Mouse (Mus musculus): ENCODE data around the gene Angel1. TPM values are rescaled to one million over a fixed set of nuclear protein-coding genes. Genes with fewer than 3 reads are reported as not detected.

The Angel1 gene
- total RNA-seq, 2 experiments from 2014 or later, result 3.9 to 4.8 TPM

GRCm38 (mm10) chr12:86685275-86685674, 41.0 kb downstream of the Angel1 start:
- no peak overlapping the region for H3K4me3 ChIP-seq
- DNase-seq, result no peak
- TF ChIP-seq CTCF (IDR thresholded peaks at IDR 0.05), result no peak
- no peak overlapping the region for H3K27ac ChIP-seq
- intact Hi-C loops (cut with DNase I), result no loop called here

- DNase-seq, result no peak
- no peak overlapping the region for H3K4me3 ChIP-seq
- no peak overlapping the region for H3K27ac ChIP-seq
- intact Hi-C loops (cut with DNase I), result no loop called here
- no peak for TF ChIP-seq CTCF (IDR thresholded peaks at IDR 0.05)
Measured at GRCm38 (mm10) chr12:86683698-86684097, 42.6 kb downstream of the Angel1 start.

- intact Hi-C loops (cut with DNase I), result no loop called here
- TF ChIP-seq CTCF (IDR thresholded peaks at IDR 0.05), result no peak
- no peak overlapping the region for H3K27ac ChIP-seq
- no peak for DNase-seq
- no peak overlapping the region for H3K4me3 ChIP-seq
Measured at GRCm38 (mm10) chr12:86682178-86682577, 44.1 kb downstream of the Angel1 start.

GRCm38 (mm10) chr12:86681626-86682025, 44.6 kb downstream of the Angel1 start:
- intact Hi-C loops (cut with DNase I), result no loop called here
- DNase-seq, result no peak
- TF ChIP-seq CTCF (IDR thresholded peaks at IDR 0.05), result no peak
- H3K27ac ChIP-seq, result 0 out of 2 replicates have a peak overlapping the region, but pooled peaks have one; percentile 24
- peak overlapping the region; percentile 11; the same call in 1 of the 2 replicates for H3K4me3 ChIP-seq

GRCm38 (mm10) chr12:86680591-86681193, 45.6 kb downstream of the Angel1 start:
- Histone ChIP-seq H3K4me3 (peak overlapping the region; percentile 98), H3K27ac (peak overlapping the region; percentile 86)
- intact Hi-C loops (cut with DNase I), result no loop called here
- DNase-seq, result no peak
- TF ChIP-seq CTCF (IDR thresholded peaks at IDR 0.05), result no peak

- intact Hi-C loops (cut with DNase I), result no loop called here
Measured at GRCm38 (mm10) chr12:86679991-86680491, 46.2 kb downstream of the Angel1 start.

DNA sequence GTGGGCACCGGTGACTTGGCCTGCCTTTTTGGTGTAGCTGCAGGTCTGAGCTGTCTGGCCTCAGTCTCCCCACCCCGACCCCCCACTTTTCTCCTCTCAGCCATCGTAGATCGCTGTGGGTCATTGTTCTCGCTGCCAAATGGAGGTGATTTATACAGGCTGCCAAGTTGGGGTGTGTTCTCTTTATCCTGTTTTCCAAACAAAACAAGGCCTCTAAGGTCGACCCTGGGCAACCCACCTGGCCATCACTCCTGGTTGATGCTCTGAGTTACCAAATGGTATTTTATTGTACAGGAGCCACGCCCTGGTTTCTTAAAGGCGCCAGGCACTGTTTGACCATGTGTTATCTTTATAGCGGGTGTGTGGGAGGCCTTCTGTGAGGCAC, 46.7 kb downstream of the Angel1 start:
- Histone ChIP-seq H3K4me3 (peak overlapping the region; percentile 98), H3K27ac (peak overlapping the region; percentile 86)
- no peak for TF ChIP-seq CTCF (IDR thresholded peaks at IDR 0.05)
- intact Hi-C loops (cut with DNase I), result no loop called here
- DNase-seq, result no peak

More at GRCm38 (mm10) chr12:86679991-86680491, 46.2 kb downstream of the Angel1 start:
- Histone ChIP-seq H3K4me3 (peak overlapping the region; percentile 98), H3K27ac (peak overlapping the region; percentile 86)
- TF ChIP-seq CTCF (IDR thresholded peaks at IDR 0.05), result no peak
- no peak for DNase-seq

DNA sequence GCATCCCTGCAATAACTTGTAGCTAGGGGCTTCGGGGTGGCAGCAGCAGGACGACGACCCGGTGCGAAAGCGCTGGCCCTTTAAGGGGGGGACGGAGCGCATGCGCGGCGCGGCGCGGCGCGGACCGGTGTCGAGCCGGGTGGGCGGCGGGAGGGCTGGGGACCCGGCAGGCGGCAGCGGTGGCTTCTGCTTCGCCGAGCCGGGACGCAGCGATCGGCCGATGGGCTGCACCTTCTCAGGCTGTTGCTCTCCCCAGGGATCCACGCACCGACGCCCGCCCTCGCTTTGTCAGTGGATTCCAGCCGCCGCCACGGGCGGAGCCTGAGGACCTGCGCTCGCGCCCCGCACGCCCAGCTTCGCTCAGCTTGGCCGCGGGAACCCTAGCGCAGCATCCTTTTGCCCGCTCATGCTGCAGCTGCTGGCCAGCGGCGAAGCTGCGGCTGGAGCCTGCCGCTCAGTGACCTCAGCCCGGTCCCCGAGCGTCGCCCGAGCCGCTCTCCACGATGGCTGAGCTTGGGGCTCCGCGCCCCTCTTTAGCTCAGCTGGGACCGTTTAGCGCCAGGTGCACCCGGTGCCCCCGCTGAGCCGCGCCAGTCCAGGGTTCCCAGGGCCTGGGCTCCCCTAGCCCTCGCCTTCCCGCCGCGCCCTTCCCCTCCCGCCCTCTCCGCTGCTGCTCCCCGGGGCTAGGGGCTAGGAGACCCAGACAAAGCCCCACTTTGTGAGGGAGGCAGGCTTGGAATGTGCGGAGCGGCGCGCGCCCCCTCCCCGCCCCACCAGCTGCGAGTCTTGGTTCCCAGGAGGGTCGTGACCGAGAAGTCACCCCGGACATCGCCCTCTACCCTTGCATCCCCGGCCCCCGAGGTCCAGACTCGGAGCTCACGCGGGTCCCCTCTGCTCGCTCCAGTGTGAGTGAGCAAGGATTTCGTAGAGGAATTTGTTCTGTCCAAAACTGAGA, 47.4 kb downstream of the Angel1 start, which contains the start of gene Vash1:
Gene Vash1, plus strand, starts transcription at position 110 of the 955 bp plus-strand sequence.
- TF ChIP-seq CTCF (IDR thresholded peaks at IDR 0.05), result no peak
- intact Hi-C loops (cut with DNase I), result no loop called here
- DNase-seq, result peak; percentile 83
- peak within 1 kb of the TSS; percentile 86 for H3K27ac ChIP-seq
- peak within 1 kb of the TSS; percentile 98 for H3K4me3 ChIP-seq

- TF ChIP-seq CTCF (IDR thresholded peaks at IDR 0.05), result no peak
- intact Hi-C loops (cut with DNase I), result no loop called here
- H3K27ac ChIP-seq, result no peak overlapping the region
- DNase-seq, result no peak
- no peak overlapping the region for H3K4me3 ChIP-seq
Measured at GRCm38 (mm10) chr12:86672507-86672906, 53.8 kb downstream of the Angel1 start.

- intact Hi-C loops (cut with DNase I), result no loop called here
- no peak for DNase-seq
- no peak overlapping the region for H3K4me3 ChIP-seq
- no peak overlapping the region for H3K27ac ChIP-seq
- TF ChIP-seq CTCF (IDR thresholded peaks at IDR 0.05), result no peak
Measured at GRCm38 (mm10) chr12:86672105-86672504, 54.2 kb downstream of the Angel1 start.

DNA sequence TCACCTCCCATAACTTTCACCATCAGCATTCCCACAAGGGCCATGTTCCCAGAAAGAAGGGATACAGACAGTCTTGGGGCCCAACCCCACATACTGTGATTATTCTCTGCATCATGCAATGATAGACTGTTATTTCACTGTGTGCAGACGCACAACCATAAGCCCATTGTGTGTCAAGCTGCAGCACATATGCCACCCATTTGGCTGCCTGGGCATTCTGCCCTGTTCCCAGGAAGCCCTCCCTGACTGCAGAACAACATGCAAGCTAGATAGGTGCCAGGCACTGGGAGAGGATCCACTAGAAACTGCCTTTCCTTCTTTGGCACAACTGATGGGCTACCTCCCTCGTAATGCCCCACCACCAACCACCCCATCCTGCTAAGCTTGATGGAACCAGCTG, 57.9 kb downstream of the Angel1 start:
- no peak overlapping the region for H3K4me3 ChIP-seq
- intact Hi-C loops (cut with DNase I), result no loop called here
- no peak for TF ChIP-seq CTCF (IDR thresholded peaks at IDR 0.05)
- H3K27ac ChIP-seq, result no peak overlapping the region
- DNase-seq, result no peak

GRCm38 (mm10) chr12:86665656-86666055, 60.6 kb downstream of the Angel1 start:
- no peak for DNase-seq
- Histone ChIP-seq H3K27ac (no peak overlapping the region), H3K4me3 (no peak overlapping the region)
- intact Hi-C loops (cut with DNase I), result no loop called here
- peak; percentile 40 for TF ChIP-seq CTCF (IDR thresholded peaks at IDR 0.05)

GRCm38 (mm10) chr12:86660466-86660865, 65.8 kb downstream of the Angel1 start:
- no peak for DNase-seq
- no peak overlapping the region for H3K27ac ChIP-seq
- TF ChIP-seq CTCF (IDR thresholded peaks at IDR 0.05), result no peak
- intact Hi-C loops (cut with DNase I), result no loop called here
- no peak overlapping the region for H3K4me3 ChIP-seq

Data from gastrocnemius, adult 2 months (tissue).